Mouse (Mus musculus) heart, embryonic 14.5 days (tissue): ENCODE measurements around the gene Mrpl40. TPM values are rescaled to one million over a fixed set of nuclear protein-coding genes. Genes with fewer than 3 reads are reported as not detected.
"Not testable (repeated sequence)": the region's sequence is repeated elsewhere in the genome, so short reads cannot be mapped to it uniquely, and the experiment has no call there.

ENCODE experiments used
- ATAC-seq: fragments of 200-750 bp; cut with Nextera tagmentation; 2 replicates; pipeline ENCODE4 v1.8.0; 2017; ENCODE audit warnings: low read depth, moderate TSS enrichment; ENCODE audit not compliant: insufficient number of reproducible peaks, insufficient read depth, low FRiP score
- H3K27ac ChIP-seq, 2 experiments: fragments of 200-500 bp in 1 of 2; fragments of 300-500 bp in 1 of 2; sonication (generic) in 1 of 2; replicated peaks in 1 of 2; 2 replicates each; pipeline ENCODE4 v1.5.1; 2012 to 2014; ENCODE audit warnings: low read depth in 2 of 2, low read length in 2 of 2, control low read depth in 1 of 2, mild to moderate bottlenecking in 1 of 2, mixed read lengths in 1 of 2; ENCODE audit not compliant: control insufficient read depth in 1 of 2, insufficient read depth in 1 of 2
- H3K27me3 ChIP-seq: fragments of 300-500 bp; sonication (generic); 2 replicates; pipeline ENCODE4 v1.6.1; 2014; ENCODE audit warnings: mild to moderate bottlenecking, low read length, control low read depth; ENCODE audit not compliant: control insufficient read depth, insufficient read depth
- H3K36me3 ChIP-seq: fragments of 300-500 bp; sonication (generic); 2 replicates; pipeline ENCODE4 v1.6.1; 2014; ENCODE audit warnings: mild to moderate bottlenecking, control low read depth, low read length, mixed read lengths; ENCODE audit not compliant: control insufficient read depth, insufficient read depth
- H3K4me1 ChIP-seq, 2 experiments: fragments of 200-500 bp in 1 of 2; fragments of 300-500 bp in 1 of 2; sonication (generic) in 1 of 2; 2 replicates each; pipeline ENCODE4 v1.6.1; 2012 to 2014; ENCODE audit warnings: low read length in 2 of 2, control low read depth in 1 of 2, mixed read lengths in 1 of 2; ENCODE audit not compliant: control insufficient read depth in 2 of 2, insufficient read depth in 2 of 2
- H3K4me2 ChIP-seq: fragments of 300-500 bp; sonication (generic); 2 replicates; pipeline ENCODE4 v1.6.1; 2014; ENCODE audit warnings: mild to moderate bottlenecking, low read length
- H3K4me3 ChIP-seq, 2 experiments: fragments of 200-500 bp in 1 of 2; fragments of 300-500 bp in 1 of 2; sonication (generic) in 1 of 2; 2 replicates each; pipeline ENCODE4 v1.5.1; 2012 to 2014; ENCODE audit warnings: low read length in 2 of 2, mild to moderate bottlenecking in 2 of 2, control low read depth in 1 of 2, low read depth in 1 of 2, moderate library complexity in 1 of 2; ENCODE audit not compliant: control insufficient read depth in 1 of 2, insufficient read depth in 1 of 2
- H3K9ac ChIP-seq: fragments of 300-500 bp; sonication (generic); 2 replicates; pipeline ENCODE4 v1.6.1; 2014; ENCODE audit warnings: mild to moderate bottlenecking, low read length
- H3K9me3 ChIP-seq: fragments of 300-500 bp; sonication (generic); 2 replicates; pipeline ENCODE4 v1.6.1; 2016; ENCODE audit warnings: low read length, control low read depth; ENCODE audit not compliant: control insufficient read depth
- WGBS: fragments of 180-500 bp; shearing (Covaris S2); extraction: QIAGEN DNeasy Blood & Tissue Kit; methylation state at CpG from one replicate; pipeline ENCODE4 v1.1.7; 2014; 5-methylcytosine and 5-hydroxymethylcytosine counted together
- polyA plus RNA-seq: library from polyadenylated mRNA; unstranded; fragments of >200 nt; fragmentation: Nextera tagmentation; extraction: Ambion mirVana; gene quantifications from 2 replicates; pipeline ENCODE4 v1.2.1, GENCODE M21; 2014

The Mrpl40 gene
- polyA plus RNA-seq, 1 experiment from 2014 or later = 90.5 TPM

DNA sequence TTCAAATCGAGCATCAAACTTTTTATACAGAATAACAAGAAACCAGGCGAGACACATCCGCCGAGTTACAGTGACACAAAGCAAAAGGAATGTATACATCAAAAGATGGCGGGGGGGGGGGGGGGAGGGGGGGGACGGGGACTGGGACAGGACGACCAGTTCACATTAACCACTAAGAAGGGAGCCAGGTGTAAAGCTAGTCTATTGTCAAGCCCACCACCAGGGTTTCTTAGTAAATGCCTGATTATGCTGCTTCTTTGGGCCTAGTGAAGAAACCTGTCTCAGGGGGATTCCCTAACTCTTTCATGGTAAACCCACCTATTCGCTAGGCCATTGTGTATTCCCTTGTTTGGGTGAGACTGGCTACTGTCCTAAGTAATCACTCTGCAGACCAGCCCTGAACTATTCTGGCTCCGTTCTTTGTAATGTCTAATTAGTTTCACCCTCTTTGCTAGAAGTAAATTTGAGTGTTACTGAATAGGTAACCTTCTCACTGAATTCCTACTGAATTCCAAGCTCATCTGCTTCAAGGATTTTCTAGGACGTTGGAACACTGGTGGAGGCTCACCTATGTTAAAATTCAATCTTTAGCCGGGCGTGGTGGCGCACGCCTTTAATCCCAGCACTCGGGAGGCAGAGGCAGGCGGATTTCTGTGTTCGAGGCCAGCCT is 27.0 kb downstream of the Mrpl40 start:
- H3K27me3 ChIP-seq, H3K36me3 ChIP-seq, ATAC-seq, H3K27ac ChIP-seq, H3K4me1 ChIP-seq, H3K9ac ChIP-seq, H3K9me3 ChIP-seq, H3K4me3 ChIP-seq, H3K4me2 ChIP-seq: not testable (repeated sequence)
- WGBS = 90% methylated on average over 15 of the region's 17 CpGs

GRCm38 (mm10) chr16:18846301-18846820 is 30.3 kb downstream of the Mrpl40 start:
- Histone ChIP-seq H3K4me3 (no peak overlapping the region), H3K4me1 (no peaks in the 10 kb centered on the region), H3K27me3 (no peaks in the 10 kb centered on the region), H3K4me2 (no peak overlapping the region), H3K27ac (no peak overlapping the region), H3K9ac (no peak overlapping the region), H3K9me3 (no peaks in the 10 kb centered on the region), H3K36me3 (no peaks in the 10 kb centered on the region)
- 87% methylated on average over 15 of the region's 15 CpGs for WGBS
- no peak for ATAC-seq

GRCm38 (mm10) chr16:18838346-18838745 is 38.3 kb downstream of the Mrpl40 start:
- H3K4me1 ChIP-seq = peaks cover 0 to 6% of the 10 kb centered on the region in 2 experiments; a peak in 1 of 4 replicates
- no peaks in the 10 kb centered on the region for H3K27me3 ChIP-seq
- WGBS = 89% methylated on average over 4 of the region's 4 CpGs
- no peak overlapping the region for H3K4me3 ChIP-seq
- H3K36me3 ChIP-seq = peaks cover 29% of the 10 kb centered on the region
- ATAC-seq = no peak
- H3K4me2 ChIP-seq = no peak overlapping the region
- H3K27ac ChIP-seq = no peak overlapping the region
- H3K9ac ChIP-seq = no peak overlapping the region
- no peaks in the 10 kb centered on the region for H3K9me3 ChIP-seq

DNA sequence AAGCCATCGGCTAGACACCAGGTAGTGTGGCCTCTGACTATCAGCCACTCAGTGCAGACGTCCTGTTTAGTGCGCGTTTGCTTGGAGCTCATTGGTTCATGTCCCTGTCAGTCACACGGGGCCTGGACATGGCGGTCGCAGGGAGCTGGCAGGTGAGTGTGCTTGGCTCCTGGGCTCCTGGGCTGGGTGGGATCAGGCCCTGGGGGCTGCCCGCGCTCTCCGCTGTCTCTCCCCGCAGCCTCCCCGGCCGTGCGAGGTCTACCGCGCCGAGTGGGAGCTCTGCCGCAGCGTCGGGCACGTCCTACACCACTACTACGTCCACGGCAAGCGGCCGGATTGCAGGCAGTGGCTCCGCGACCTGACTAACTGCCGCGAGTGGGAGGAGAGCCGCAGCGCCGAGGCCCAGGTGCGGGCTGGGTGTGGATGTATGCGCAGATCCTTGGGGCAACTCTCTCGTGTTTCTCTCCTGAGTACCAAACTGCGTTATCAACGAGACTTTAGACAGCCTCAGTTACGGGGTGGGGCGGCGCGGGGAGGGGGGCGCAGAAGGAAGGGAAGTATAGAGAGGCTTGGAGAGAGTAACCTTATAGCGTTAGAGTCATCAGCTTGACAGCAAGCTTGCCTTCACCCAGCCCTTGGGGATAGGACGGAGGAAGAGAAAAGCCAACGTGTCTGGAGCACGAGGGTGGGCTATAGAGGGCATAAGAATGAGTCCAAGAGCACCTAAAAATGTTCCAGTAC is 40.0 kb downstream of the Mrpl40 start, which contains the start of the genes 2510002D24Rik and Gm28539:
Gene 2510002D24Rik, plus strand, starts transcription at position 111 of the 741 bp plus-strand sequence.
Gene Gm28539, plus strand, starts transcription at position 117 of the 741 bp plus-strand sequence.
- peak within 1 kb of the TSS; percentile 94 for H3K9ac ChIP-seq
- H3K36me3 ChIP-seq = peaks cover 45% of the 10 kb centered on the region
- H3K4me2 ChIP-seq = peak within 1 kb of the TSS; percentile 83
- peak within 1 kb of the TSS; percentile 87 to 94 for H3K4me3 ChIP-seq
- no peaks in the 10 kb centered on the region for H3K9me3 ChIP-seq
- H3K27ac ChIP-seq = peak within 1 kb of the TSS; percentile 28 to 66; a peak in 3 of 4 replicates
- under 1% methylated on average over 45 of the region's 46 CpGs for WGBS
- peaks cover 0 to 6% of the 10 kb centered on the region in 2 experiments; a peak in 1 of 4 replicates for H3K4me1 ChIP-seq
- no peaks in the 10 kb centered on the region for H3K27me3 ChIP-seq
- peak; percentile 91 for ATAC-seq

DNA sequence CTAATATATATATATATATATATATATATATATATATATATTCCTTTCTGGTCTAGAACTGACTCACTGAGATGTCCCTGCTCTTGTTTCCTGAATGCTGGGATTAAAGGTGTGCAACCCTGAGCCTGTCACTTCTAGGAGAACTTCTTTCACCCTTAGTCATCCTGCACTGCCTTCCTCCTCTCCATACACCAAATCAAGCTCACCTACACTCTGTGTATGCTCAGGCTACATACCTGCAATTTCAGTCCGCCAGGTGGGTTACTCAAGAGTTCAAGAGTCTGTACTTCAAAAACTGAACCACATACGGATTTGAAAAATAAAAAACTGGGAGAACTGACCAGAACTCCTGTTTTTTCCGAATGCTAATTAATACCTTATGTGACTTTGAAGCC is 40.6 kb downstream of the Mrpl40 start:
- Histone ChIP-seq H3K27me3 (no peaks in the 10 kb centered on the region), H3K4me2 (peak overlapping the region; percentile 83), H3K36me3 (peaks cover 51% of the 10 kb centered on the region), H3K9ac (peak overlapping the region; percentile 94), H3K4me1 (peaks cover 0 to 6% of the 10 kb centered on the region in 2 experiments; a peak in 1 of 4 replicates), H3K27ac (no peak overlapping the region), H3K9me3 (no peaks in the 10 kb centered on the region), H3K4me3 (peak overlapping the region; percentile 87 to 94)
- WGBS = 25% methylated on average over 3 of the region's 3 CpGs
- ATAC-seq = no peak

DNA sequence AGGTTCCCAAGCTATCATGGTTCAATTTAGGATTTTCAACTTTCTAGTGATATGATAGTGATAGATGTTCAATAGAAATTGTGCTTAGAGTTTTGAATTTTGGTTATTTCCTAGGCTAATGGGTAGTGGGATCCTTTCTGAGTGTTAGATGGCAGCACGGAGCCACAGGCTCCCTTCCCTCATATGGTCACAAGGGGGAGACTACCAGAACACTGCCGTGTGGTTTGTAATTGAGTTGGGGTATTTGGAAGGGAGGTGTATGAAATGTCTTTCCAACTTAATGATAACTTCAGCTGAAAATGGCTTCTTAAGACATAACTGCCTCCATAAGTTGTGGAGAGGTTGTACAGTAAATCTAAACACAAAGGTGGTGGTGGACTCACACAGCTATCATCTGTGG is 43.2 kb downstream of the Mrpl40 start:
- peaks cover 0 to 6% of the 10 kb centered on the region in 2 experiments; a peak in 1 of 4 replicates for H3K4me1 ChIP-seq
- WGBS = 75% methylated on average over 2 of the region's 2 CpGs
- no peak overlapping the region for H3K9ac ChIP-seq
- no peak overlapping the region for H3K4me3 ChIP-seq
- no peak overlapping the region for H3K27ac ChIP-seq
- H3K4me2 ChIP-seq = no peak overlapping the region
- H3K36me3 ChIP-seq = peaks cover 62% of the 10 kb centered on the region
- no peaks in the 10 kb centered on the region for H3K9me3 ChIP-seq
- no peak for ATAC-seq
- no peaks in the 10 kb centered on the region for H3K27me3 ChIP-seq

GRCm38 (mm10) chr16:18829102-18829501 is 47.6 kb downstream of the Mrpl40 start:
- Histone ChIP-seq H3K9ac (no peak overlapping the region), H3K4me3 (no peak overlapping the region), H3K36me3 (peaks cover 97% of the 10 kb centered on the region), H3K27me3 (no peaks in the 10 kb centered on the region), H3K4me1 (no peaks in the 10 kb centered on the region), H3K27ac (no peak overlapping the region), H3K9me3 (no peaks in the 10 kb centered on the region), H3K4me2 (no peak overlapping the region)
- no peak for ATAC-seq
- 64% methylated on average over 6 of the region's 6 CpGs for WGBS
